Mouse (Mus musculus): ENCODE measurements at regions not wholly inside any gene's neighbourhood (a gene's known extent, or its start where the extent isn't known, plus 50 kb on each side); places are given as distances from the start of the nearest gene placed in this dataset.

DNA sequence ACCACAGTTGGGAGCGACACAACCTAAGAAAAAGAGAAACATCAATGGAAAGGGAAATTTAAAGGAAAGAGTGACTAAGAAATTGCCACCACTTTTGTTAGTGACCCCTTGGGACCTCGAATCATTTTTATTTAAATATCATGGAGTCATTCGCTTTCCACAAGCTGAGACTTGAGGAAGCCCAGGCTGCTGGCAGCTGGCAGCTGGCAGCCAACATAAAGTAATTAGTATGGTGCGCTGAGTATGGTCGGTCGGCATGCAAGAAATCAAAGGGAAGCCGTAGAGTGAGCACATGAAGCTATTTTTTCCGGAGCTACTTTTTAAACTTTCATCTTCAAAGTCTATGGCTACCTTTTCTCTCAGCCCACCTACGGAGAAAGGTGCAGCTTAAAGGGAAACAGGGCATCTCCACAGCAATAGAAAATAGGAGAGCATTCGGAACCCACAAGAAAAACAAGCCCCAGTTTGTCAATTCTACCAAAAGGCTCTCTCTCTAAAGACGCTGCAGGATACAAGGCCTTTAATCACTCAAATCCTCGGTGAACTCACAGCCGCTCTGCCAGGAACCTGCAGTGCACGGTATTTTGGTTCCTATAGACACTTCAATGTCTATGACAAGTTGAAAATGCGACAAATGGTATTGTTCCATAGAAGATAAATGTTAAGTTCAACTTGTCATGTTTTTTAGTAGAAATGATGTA is 206.6 kb upstream of the Tll1 start:
- DNase-seq = peak; percentile 37

DNA sequence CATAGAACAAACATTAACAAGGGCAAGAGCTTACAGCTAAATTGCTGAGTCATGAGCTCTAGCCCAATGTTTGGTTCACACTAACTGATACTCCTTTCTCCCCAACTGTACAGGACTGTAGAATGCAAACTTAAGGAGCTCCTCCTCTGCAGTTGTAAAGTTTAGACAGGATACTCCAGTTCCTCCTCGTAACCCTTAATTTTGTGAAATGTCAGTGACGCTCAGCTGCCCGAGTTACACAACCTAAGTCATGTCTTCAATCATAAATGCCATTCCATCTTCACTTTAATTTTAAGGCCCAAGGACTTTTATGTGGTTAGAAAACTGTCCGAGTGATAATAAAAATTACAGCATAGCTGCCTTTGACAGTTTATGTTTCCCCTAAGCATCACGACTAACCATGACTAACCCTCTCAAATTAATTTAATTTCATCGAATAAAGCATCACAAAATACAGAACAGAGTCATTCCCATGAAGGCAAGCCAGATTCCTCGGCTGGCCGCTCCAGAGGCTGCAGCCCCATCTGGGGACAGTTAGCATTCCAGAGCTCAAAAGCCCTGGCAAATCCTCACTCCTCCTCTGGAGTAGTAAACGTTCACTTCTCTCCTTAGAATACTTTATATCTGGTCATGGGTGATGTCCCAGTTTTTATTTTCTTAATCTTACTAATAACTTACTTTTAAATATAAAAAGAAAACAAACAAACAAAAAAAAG is 200.9 kb upstream of the Tll1 start:
- no peak for DNase-seq

GRCm38 (mm10) chr8:64399554-64399953 is 193.5 kb upstream of the Tll1 start:
- no peak for DNase-seq

DNA sequence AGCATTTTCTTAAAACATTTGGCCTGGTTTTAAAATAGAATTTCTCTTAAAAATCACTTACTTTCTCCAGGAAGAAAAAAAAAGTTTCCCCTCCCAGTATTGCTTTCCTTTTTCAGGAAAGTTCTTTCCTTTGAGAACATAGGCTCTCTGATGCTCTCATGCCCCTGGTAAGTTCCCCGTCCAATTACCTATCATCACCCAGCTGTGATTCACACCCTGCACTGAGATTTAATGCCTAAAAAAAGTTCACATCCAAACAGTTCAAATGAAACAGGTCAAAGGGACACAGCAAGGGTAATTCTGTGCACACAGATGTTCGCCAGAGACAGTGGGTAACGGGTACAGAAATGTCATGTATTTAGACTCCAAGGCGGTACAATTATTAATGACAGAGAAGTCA is 191.8 kb upstream of the Tll1 start:
- no peak for DNase-seq

- no peak for DNase-seq
Measured at GRCm38 (mm10) chr8:64395816-64396215, 189.7 kb upstream of the Tll1 start.

- DNase-seq = no peak
Measured at GRCm38 (mm10) chr8:64389488-64389887, 183.4 kb upstream of the Tll1 start.

DNA sequence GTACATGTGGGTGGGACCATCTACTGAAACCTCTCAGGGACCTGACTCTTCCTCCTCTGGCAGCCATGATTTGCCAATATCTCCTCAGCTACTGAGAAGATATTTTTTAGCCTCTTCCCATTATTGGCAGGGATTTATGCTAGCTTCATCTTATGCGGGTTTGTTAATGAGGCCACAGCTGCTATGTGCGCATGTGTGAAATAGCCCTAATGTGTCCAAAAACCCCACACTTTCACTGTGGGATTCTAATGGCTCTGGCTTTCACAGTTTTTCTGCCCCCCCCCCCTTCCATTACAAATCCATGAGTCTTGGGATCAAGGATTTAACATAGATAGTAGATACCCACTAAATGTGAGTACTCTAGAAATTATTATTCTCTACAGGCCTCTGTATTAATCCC is 182.2 kb upstream of the Tll1 start:
- no peak for DNase-seq

DNA sequence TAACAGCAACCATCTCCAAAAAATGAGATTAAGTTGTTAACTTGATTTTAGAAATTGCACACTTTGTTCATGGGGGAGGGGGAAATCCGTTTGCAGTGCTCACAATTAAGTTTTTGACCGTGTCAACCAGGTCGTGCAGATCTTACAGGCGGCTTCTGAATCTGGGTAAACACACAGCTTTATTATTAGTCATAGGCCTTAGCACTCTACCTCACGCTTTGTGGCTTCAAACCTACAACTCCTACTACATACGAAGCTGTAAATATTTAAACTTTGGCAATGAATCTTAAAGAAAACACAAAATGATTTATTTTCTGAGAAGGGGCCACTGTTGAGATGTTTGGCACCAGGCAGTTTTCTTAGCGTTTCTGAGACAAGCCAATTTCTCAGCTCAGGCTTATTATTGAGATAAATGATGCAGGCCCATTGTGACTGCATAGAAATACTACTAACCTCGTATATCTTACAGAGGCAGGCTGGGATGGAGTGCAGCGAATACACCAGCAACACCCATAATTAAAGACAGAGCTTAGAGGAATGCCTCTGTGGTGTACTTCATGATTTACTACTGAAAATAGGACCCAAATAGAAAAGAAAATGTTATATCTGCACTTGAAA is 173.8 kb upstream of the Tll1 start:
- no peak for DNase-seq

- no peak for DNase-seq
Measured at GRCm38 (mm10) chr8:64377830-64378229, 171.8 kb upstream of the Tll1 start.

GRCm38 (mm10) chr8:64375509-64375908 is 169.4 kb upstream of the Tll1 start:
- no peak for DNase-seq

GRCm38 (mm10) chr8:64374980-64375379 is 168.9 kb upstream of the Tll1 start:
- DNase-seq = no peak

DNA sequence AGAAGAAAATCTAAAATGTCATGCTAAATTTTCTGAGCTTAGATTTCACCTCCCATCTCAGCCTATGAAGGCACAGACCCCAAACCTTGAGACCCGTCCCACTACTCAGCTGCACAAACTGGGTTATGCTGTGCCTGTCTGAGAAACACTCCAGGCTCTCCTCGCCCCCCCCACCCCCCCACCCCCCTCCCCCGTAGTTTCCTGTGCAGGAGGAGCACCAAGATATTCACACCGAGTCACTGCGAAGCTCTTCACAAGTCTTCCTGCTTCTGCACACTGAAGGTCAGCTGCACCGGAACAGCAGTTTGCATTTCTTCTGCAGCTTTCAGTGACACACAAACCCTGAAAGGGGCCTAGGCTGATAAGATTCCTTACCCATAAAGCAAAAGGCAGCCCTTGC is 163.9 kb upstream of the Tll1 start:
- DNase-seq = peak; percentile 23

GRCm38 (mm10) chr8:64367906-64368305 is 161.8 kb upstream of the Tll1 start:
- DNase-seq = no peak

GRCm38 (mm10) chr8:64366974-64367266 is 160.8 kb upstream of the Tll1 start:
- no peak for DNase-seq

DNA sequence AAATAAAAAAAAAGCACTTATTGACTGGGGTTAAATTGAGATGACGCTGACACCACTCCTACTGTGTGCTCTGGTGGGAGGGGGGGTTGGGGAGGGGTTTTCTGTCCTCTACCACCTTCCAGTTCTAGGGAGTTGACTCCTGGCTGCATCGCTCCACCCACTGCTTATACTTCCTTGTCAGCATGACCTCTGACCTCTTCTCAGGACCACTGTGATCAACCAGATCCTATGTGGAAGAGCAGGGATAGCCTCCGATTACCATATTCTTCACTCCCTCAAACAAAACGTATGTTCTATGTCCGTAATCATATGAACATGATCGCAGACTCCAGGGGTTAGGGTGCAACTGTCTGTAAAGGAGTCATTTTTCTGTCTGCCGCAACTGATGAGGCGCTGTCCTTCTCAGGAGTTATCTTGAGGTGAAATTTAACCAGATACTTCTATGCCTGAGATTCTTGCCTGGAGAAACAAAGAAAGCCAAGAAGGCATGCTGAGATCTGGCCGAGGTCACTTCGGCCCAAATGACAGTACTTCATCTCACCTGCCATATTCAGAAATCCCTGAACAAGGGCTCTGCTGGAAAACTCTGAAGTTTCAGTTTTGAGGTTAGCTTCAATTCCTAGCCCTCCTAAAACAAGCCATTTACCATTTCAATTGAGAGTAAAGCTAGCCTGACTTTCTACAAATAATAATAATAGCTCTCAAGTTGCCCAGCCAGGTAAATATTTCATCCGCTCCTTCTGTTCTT is 160.3 kb upstream of the Tll1 start:
- DNase-seq = no peak

DNA sequence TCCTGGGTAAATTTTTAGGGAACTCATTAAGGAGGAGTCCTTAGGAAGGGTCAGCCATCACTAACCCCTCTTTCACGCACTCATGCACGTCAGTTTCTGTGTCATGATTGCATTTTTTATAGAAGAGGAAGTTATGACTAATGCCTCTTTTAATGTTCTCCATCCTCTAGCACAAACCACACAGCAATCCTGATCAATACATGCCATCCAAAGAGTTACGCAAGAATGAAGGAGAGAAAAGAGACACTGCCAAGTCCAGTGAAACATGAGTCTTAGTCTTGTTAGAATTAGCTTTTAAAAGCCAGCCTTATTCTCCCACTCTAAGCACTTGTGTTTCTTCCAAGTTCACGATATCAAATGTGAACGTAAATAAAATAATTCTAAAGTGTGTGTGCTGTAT is 151.0 kb upstream of the Tll1 start:
- DNase-seq = no peak

DNA sequence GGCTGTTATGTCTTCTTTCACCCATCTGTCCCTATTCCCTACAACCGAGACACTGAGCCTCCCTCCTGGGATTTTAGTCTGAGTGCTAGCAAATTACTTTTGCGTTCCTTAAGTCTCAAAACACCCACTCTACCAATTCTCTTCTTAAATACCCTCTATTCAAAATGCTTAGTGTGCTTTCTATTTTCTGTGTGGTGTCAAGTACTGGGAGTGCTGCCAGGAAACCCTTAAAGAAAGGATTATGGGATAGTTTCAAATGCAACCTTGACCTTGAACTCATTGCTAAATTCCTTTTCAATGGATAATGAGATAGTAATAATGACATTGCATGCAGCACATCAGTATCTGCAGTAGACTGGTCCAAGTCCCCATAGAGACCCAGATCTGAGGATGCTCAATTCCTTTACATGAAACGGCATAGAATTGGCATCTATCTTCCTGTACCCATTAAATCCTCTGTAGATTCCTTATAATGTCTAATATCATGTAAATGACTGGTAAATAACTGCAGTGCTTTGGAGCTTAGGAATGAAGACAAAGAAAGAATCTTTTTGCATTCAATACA is 142.1 kb upstream of the Tll1 start:
- no peak for DNase-seq

DNA sequence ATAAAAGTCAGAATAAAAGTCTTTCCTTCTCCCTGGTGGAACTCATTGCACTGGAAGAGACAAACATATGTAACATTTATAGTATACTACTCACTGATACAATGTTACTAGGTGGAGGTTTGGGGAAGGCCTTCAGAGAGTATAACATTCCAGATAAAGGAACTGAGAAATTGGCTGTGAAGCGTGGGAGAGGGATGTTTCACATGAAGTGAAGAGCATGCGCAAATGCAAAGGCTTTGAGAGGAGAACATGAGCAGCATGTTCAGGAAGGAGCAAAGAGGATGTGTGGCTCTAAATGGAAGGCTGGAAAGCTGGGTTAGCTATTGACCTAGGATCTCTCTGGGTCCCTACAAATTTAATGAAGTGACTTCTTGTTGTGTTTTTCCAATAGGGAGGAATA is 141.4 kb upstream of the Tll1 start:
- no peak for DNase-seq

- no peak for DNase-seq
Measured at GRCm38 (mm10) chr8:64346428-64346827, 140.4 kb upstream of the Tll1 start.

DNA sequence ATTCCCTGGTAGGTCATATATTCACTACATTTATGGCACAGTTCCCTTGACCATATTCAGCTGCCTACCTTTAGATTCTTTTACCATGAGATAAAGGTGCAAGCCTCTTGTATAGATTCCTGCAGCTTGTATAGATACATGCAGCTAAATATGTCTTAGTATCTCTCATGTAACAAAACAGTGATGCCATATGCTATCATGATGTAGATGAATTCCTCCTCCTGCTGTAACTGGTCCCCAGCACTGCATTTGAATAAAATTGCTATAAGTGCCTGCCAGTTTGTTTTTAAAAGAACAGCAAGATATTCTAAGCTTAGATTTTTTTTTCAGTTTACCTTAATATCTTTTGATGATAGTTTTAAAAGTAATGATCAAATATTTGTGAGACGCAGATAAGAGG is 138.9 kb upstream of the Tll1 start:
- DNase-seq = no peak

- no peak for DNase-seq
Measured at GRCm38 (mm10) chr8:64343600-64343999, 137.5 kb upstream of the Tll1 start.

DNA sequence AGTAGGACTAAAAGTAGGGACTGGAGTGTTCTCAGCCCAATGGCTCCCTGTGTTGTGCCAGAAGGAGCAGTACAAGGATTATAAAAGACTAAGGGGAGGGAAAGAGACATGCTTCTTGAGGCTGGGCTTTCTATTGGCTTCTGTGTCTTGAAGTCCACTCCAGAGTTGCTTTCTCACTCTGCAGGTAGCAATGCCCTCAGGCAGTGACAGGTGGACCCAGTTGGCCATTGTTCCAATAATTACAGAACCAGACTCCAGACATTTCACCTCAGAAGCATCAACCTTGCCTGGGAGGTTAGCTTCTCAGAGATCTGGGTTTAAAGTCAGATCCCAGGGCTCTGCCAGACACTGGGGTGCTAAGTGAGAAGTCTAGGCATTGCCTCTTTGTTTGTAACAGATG is 136.3 kb upstream of the Tll1 start:
- no peak for DNase-seq

DNA sequence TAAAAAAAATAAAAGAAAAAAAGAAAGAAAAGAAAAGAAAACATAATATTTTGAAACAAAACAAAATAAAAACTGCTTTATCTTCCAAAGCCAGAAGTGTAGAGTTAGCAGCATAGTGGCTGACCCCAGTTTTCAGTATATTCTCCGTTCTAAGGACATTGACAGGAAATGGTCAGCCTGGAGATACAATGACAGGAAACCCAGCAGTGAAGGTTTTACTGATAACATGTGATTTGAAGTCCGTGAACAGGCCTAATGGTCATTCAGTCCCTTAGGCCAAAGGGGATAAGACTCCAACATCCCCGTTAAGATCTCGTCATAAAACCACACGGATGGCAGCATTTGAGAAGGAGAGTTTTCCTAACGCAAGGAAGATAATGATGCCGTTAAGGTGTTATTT is 131.3 kb upstream of the Tll1 start:
- DNase-seq = no peak

- no peak for DNase-seq
Measured at GRCm38 (mm10) chr8:64336546-64336945, 130.5 kb upstream of the Tll1 start.

All from retina, postnatal 1 day (tissue).